ENCODE assay signal across 8 mouse cellular contexts in genomic region chr8:4676586-4676985, GRCm38 (mm10).
DNase-seq lines count a peak whose midpoint lies in the region; ATAC-seq and TF ChIP-seq lines count a peak whose summit lies in the region.

No protein-coding gene starts in this region.

- TF ChIP-seq CTCF in lung, adult 2 months (IDR thresholded peaks at IDR 0.05; ENCODE audit: insufficient read depth, low read length): no peak

- H3K36me3 ChIP-seq in lung, embryonic 16.5 days (ENCODE audit: control insufficient read depth, insufficient read depth, low read length): no peaks in the 10 kb centered on the region
- no peaks in the 10 kb centered on the region for H3K36me3 ChIP-seq in embryonic facial prominence, embryonic 12.5 days
- H3K36me3 ChIP-seq in intestine, embryonic 16.5 days (ENCODE audit: control insufficient read depth, insufficient read depth, low read length): no peaks in the 10 kb centered on the region
- H3K36me3 ChIP-seq in neural tube, embryonic 12.5 days: no peaks in the 10 kb centered on the region

- H3K27ac ChIP-seq in lung, embryonic 16.5 days (ENCODE audit: low read length): no peak overlapping the region
- H3K27ac ChIP-seq in embryonic facial prominence, embryonic 12.5 days: peak overlapping the region; percentile 96; the same call in 1 of the 2 replicates
- H3K27ac ChIP-seq in intestine, embryonic 16.5 days (ENCODE audit: low read length): no peak overlapping the region
- H3K27ac ChIP-seq in neural tube, embryonic 12.5 days: no peak overlapping the region

- peaks cover 5% of the 10 kb centered on the region for H3K4me1 ChIP-seq in lung, embryonic 16.5 days (replicated peaks; ENCODE audit: control insufficient read depth, insufficient read depth, low read length)
- H3K4me1 ChIP-seq in lung, adult 2 months (ENCODE audit: control insufficient read depth, insufficient read depth, low read length): no peaks in the 10 kb centered on the region
- no peaks in the 10 kb centered on the region for H3K4me1 ChIP-seq in embryonic facial prominence, embryonic 12.5 days
- peaks cover 4% of the 10 kb centered on the region; the same call in 1 of the 2 replicates for H3K4me1 ChIP-seq in intestine, embryonic 16.5 days (ENCODE audit: control insufficient read depth, insufficient read depth, low read length)
- H3K4me1 ChIP-seq in neural tube, embryonic 12.5 days: peaks cover 7% of the 10 kb centered on the region; the same call in 1 of the 2 replicates

- peak overlapping the region; percentile 69 for H3K4me3 ChIP-seq in lung, embryonic 16.5 days (ENCODE audit: low read length)
- H3K4me3 ChIP-seq in lung, adult 2 months (replicated peaks; ENCODE audit: extremely low read depth, low read depth, low read length): no peak overlapping the region
- peak overlapping the region; percentile 60 for H3K4me3 ChIP-seq in embryonic facial prominence, embryonic 12.5 days
- peak overlapping the region; percentile 74; the same call in 1 of the 2 replicates for H3K4me3 ChIP-seq in intestine, embryonic 16.5 days (ENCODE audit: low read length)
- H3K4me3 ChIP-seq in neural tube, embryonic 12.5 days: peak overlapping the region; percentile 56

- H3K9me3 ChIP-seq in lung, embryonic 16.5 days (ENCODE audit: control insufficient read depth, low read length): no peaks in the 10 kb centered on the region; the same call in 1 of the 2 replicates
- peaks cover 5% of the 10 kb centered on the region; the same call in 1 of the 2 replicates for H3K9me3 ChIP-seq in embryonic facial prominence, embryonic 12.5 days
- peaks cover 2% of the 10 kb centered on the region; the same call in 1 of the 2 replicates for H3K9me3 ChIP-seq in intestine, embryonic 16.5 days (ENCODE audit: control insufficient read depth, low read length)
- no peaks in the 10 kb centered on the region; the same call in 1 of the 2 replicates for H3K9me3 ChIP-seq in neural tube, embryonic 12.5 days

- no peak for TF ChIP-seq POLR2A in lung, adult 2 months (IDR thresholded peaks at IDR 0.05; ENCODE audit: borderline replicate concordance, extremely low read depth, low read depth, low read length)

- peak; percentile 8 for DNase-seq in adrenal gland, adult 8-10 months
- no peak for DNase-seq in adrenal gland, postnatal 10 days
- DNase-seq in lung, adult 2 months: no peak
- no peak for DNase-seq in ovary, adult 18-20 months (ENCODE audit: low spot score)

- no peak overlapping the region for H3K9ac ChIP-seq in lung, embryonic 16.5 days (ENCODE audit: low read length)
- H3K9ac ChIP-seq in embryonic facial prominence, embryonic 12.5 days: no peak overlapping the region
- H3K9ac ChIP-seq in intestine, embryonic 16.5 days (ENCODE audit: low read depth, low read length): no peak overlapping the region
- H3K9ac ChIP-seq in neural tube, embryonic 12.5 days: no peak overlapping the region

- 88% methylated on average over 7 of the region's 7 CpGs for WGBS in lung, embryonic 16.5 days
- 87% methylated on average over 7 of the region's 7 CpGs for WGBS in lung, adult 2 months
- 87% methylated on average over 7 of the region's 7 CpGs for WGBS in embryonic facial prominence, embryonic 12.5 days
- WGBS in intestine, embryonic 16.5 days: 79% methylated on average over 7 of the region's 7 CpGs
- WGBS in neural tube, embryonic 12.5 days: 91% methylated on average over 7 of the region's 7 CpGs

- no peaks in the 10 kb centered on the region for H3K27me3 ChIP-seq in lung, embryonic 16.5 days (ENCODE audit: control insufficient read depth, insufficient read depth, low read depth, low read length)
- H3K27me3 ChIP-seq in embryonic facial prominence, embryonic 12.5 days: no peaks in the 10 kb centered on the region
- H3K27me3 ChIP-seq in intestine, embryonic 16.5 days (replicated peaks; ENCODE audit: control insufficient read depth, insufficient read depth, low read length): no peaks in the 10 kb centered on the region
- H3K27me3 ChIP-seq in neural tube, embryonic 12.5 days (replicated peaks): no peaks in the 10 kb centered on the region

- ATAC-seq in lung, embryonic 16.5 days (ENCODE audit: low read depth): no peak
- no peak for ATAC-seq in embryonic facial prominence, embryonic 12.5 days (ENCODE audit: insufficient number of reproducible peaks, insufficient read depth, low FRiP score, low TSS enrichment)
- ATAC-seq in intestine, embryonic 16.5 days: no peak
- no peak for ATAC-seq in neural tube, embryonic 12.5 days (ENCODE audit: low FRiP score, low read depth)

- H3K4me2 ChIP-seq in lung, embryonic 16.5 days (ENCODE audit: low read depth, low read length): peak overlapping the region; percentile 65
- peak overlapping the region; percentile 49 for H3K4me2 ChIP-seq in embryonic facial prominence, embryonic 12.5 days (replicated peaks)
- peak overlapping the region; percentile 65 for H3K4me2 ChIP-seq in intestine, embryonic 16.5 days (ENCODE audit: low read depth, low read length)
- H3K4me2 ChIP-seq in neural tube, embryonic 12.5 days (replicated peaks): peak overlapping the region; percentile 55
